Mouse (Mus musculus) limb, embryonic 11.5 days (tissue): Measurements from ENCODE around the gene Itgb4. TPM values are rescaled to one million over a fixed set of nuclear protein-coding genes. Genes with fewer than 3 reads are reported as not detected.

ENCODE experiments used
- ATAC-seq: fragments of 200-750 bp; cut with Nextera tagmentation; 2 replicates; pipeline ENCODE4 v1.8.0; 2017; ENCODE audit warnings: low read depth; ENCODE audit not compliant: insufficient number of reproducible peaks, low FRiP score, low TSS enrichment
- DNase-seq: peaks from one replicate; pipeline ENCODE4 v3.0.0-alpha.2; 2015; ENCODE audit warnings: low spot score
- H3K27ac ChIP-seq: fragments of 300-500 bp; sonication (generic); replicated peaks from 2 replicates; pipeline ENCODE4 v1.5.1; 2014; ENCODE audit warnings: low read depth, mild to moderate bottlenecking, low read length
- H3K27me3 ChIP-seq: fragments of 300-500 bp; sonication (generic); 2 replicates; pipeline ENCODE4 v1.6.1; 2014; ENCODE audit warnings: mild to moderate bottlenecking, low read length, mixed read lengths; ENCODE audit not compliant: control insufficient read depth, insufficient read depth
- H3K36me3 ChIP-seq: fragments of 300-500 bp; sonication (generic); 2 replicates; pipeline ENCODE4 v1.6.1; 2014; ENCODE audit warnings: mild to moderate bottlenecking, low read length, moderate library complexity, mixed read lengths; ENCODE audit not compliant: control insufficient read depth, insufficient read depth
- H3K4me1 ChIP-seq: fragments of 300-500 bp; sonication (generic); 2 replicates; pipeline ENCODE4 v1.6.1; 2014; ENCODE audit warnings: low read length, mixed read lengths; ENCODE audit not compliant: control insufficient read depth, insufficient read depth
- H3K4me2 ChIP-seq: fragments of 300-500 bp; sonication (generic); 2 replicates; pipeline ENCODE4 v1.6.1; 2014; ENCODE audit warnings: low read depth, mild to moderate bottlenecking, moderate library complexity; ENCODE audit not compliant: severe bottlenecking
- H3K4me3 ChIP-seq: fragments of 300-500 bp; sonication (generic); 2 replicates; pipeline ENCODE4 v1.5.1; 2014; ENCODE audit warnings: low read depth, low read length
- H3K9ac ChIP-seq: fragments of 300-500 bp; sonication (generic); 2 replicates; pipeline ENCODE4 v1.6.1; 2014; ENCODE audit warnings: mild to moderate bottlenecking, low read length
- H3K9me3 ChIP-seq: fragments of 300-500 bp; sonication (generic); 2 replicates; pipeline ENCODE4 v1.6.1; 2016; ENCODE audit warnings: low read length; ENCODE audit not compliant: control insufficient read depth
- WGBS: fragments of 180-500 bp; shearing (Covaris S2); extraction: QIAGEN DNeasy Blood & Tissue Kit; methylation state at CpG from one replicate; pipeline ENCODE4 v1.1.7; 2014; 5-methylcytosine and 5-hydroxymethylcytosine counted together
- polyA plus RNA-seq: library from polyadenylated mRNA; unstranded; fragments of >200 nt; fragmentation: Nextera tagmentation; extraction: Ambion mirVana; gene quantifications from 2 replicates; pipeline ENCODE4 v1.2.1, GENCODE M21; 2014

The Itgb4 gene
- polyA plus RNA-seq, 1 experiment from 2014 or later = 1.0 TPM

GRCm38 (mm10) chr11:115982472-115982871 is 8.0 kb downstream of the Itgb4 start:
- Histone ChIP-seq H3K4me1 (no peaks in the 10 kb centered on the region), H3K9me3 (no peaks in the 10 kb centered on the region), H3K4me2 (no peak overlapping the region), H3K36me3 (no peaks in the 10 kb centered on the region), H3K27me3 (no peaks in the 10 kb centered on the region), H3K4me3 (no peak overlapping the region), H3K9ac (no peak overlapping the region), H3K27ac (no peak overlapping the region)
- no peak for ATAC-seq
- no peak for DNase-seq
- WGBS = 89% methylated on average over 15 of the region's 15 CpGs

- no peak for ATAC-seq
- no peak overlapping the region for H3K9ac ChIP-seq
- no peak overlapping the region for H3K4me2 ChIP-seq
- no peaks in the 10 kb centered on the region for H3K27me3 ChIP-seq
- H3K9me3 ChIP-seq = no peaks in the 10 kb centered on the region
- H3K27ac ChIP-seq = no peak overlapping the region
- H3K36me3 ChIP-seq = no peaks in the 10 kb centered on the region
- no peak overlapping the region for H3K4me3 ChIP-seq
- no peaks in the 10 kb centered on the region for H3K4me1 ChIP-seq
- 85% methylated on average over 8 of the region's 8 CpGs for WGBS
- DNase-seq = no peak
These were observed 8.8 kb downstream of the Itgb4 start for GRCm38 (mm10) chr11:115983291-115983690.

GRCm38 (mm10) chr11:115989686-115990085 is 15.2 kb downstream of the Itgb4 start:
- no peak overlapping the region for H3K4me3 ChIP-seq
- no peak overlapping the region for H3K9ac ChIP-seq
- WGBS = 27% methylated on average over 15 of the region's 15 CpGs
- no peak overlapping the region for H3K27ac ChIP-seq
- H3K9me3 ChIP-seq = no peaks in the 10 kb centered on the region
- H3K4me2 ChIP-seq = peak overlapping the region; percentile 24; the same call in 1 of the 2 replicates
- H3K27me3 ChIP-seq = no peaks in the 10 kb centered on the region
- ATAC-seq = no peak
- DNase-seq = no peak
- no peaks in the 10 kb centered on the region for H3K4me1 ChIP-seq
- H3K36me3 ChIP-seq = no peaks in the 10 kb centered on the region

- 70% methylated on average over 4 of the region's 4 CpGs for WGBS
- Histone ChIP-seq H3K27ac (no peak overlapping the region), H3K4me2 (no peak overlapping the region), H3K9me3 (no peaks in the 10 kb centered on the region), H3K4me3 (no peak overlapping the region), H3K4me1 (no peaks in the 10 kb centered on the region), H3K27me3 (no peaks in the 10 kb centered on the region), H3K9ac (0 out of 2 replicates have a peak overlapping the region, but pooled peaks have one; percentile 12), H3K36me3 (no peaks in the 10 kb centered on the region)
- ATAC-seq (no peak), DNase-seq (no peak)
These were observed 17.6 kb downstream of the Itgb4 start for GRCm38 (mm10) chr11:115992098-115992497.

GRCm38 (mm10) chr11:115995256-115995655 is 20.7 kb downstream of the Itgb4 start:
- Histone ChIP-seq H3K27me3 (peaks cover 4% of the 10 kb centered on the region; the same call in 1 of the 2 replicates), H3K27ac (no peak overlapping the region), H3K4me2 (no peak overlapping the region), H3K9me3 (no peaks in the 10 kb centered on the region), H3K4me1 (no peaks in the 10 kb centered on the region), H3K9ac (no peak overlapping the region), H3K4me3 (no peak overlapping the region), H3K36me3 (no peaks in the 10 kb centered on the region)
- ATAC-seq (no peak), DNase-seq (no peak)
- WGBS = 88% methylated on average over 3 of the region's 3 CpGs

- Histone ChIP-seq H3K36me3 (no peaks in the 10 kb centered on the region), H3K27me3 (peaks cover 4% of the 10 kb centered on the region; the same call in 1 of the 2 replicates), H3K4me3 (no peak overlapping the region), H3K4me2 (no peak overlapping the region), H3K9ac (no peak overlapping the region), H3K27ac (no peak overlapping the region), H3K9me3 (no peaks in the 10 kb centered on the region), H3K4me1 (no peaks in the 10 kb centered on the region)
- no peak for DNase-seq
- ATAC-seq = no peak
- 73% methylated on average over 4 of the region's 4 CpGs for WGBS
These were observed 22.5 kb downstream of the Itgb4 start for GRCm38 (mm10) chr11:115997047-115997446.

GRCm38 (mm10) chr11:115997662-115998061 is 23.2 kb downstream of the Itgb4 start:
- DNase-seq = no peak
- Histone ChIP-seq H3K4me3 (no peak overlapping the region), H3K36me3 (no peaks in the 10 kb centered on the region), H3K27me3 (peaks cover 4% of the 10 kb centered on the region; the same call in 1 of the 2 replicates), H3K4me2 (no peak overlapping the region), H3K27ac (no peak overlapping the region), H3K9me3 (no peaks in the 10 kb centered on the region), H3K4me1 (no peaks in the 10 kb centered on the region), H3K9ac (no peak overlapping the region)
- WGBS = 62% methylated on average over 5 of the region's 5 CpGs
- no peak for ATAC-seq

GRCm38 (mm10) chr11:115999027-115999426 is 24.5 kb downstream of the Itgb4 start:
- Histone ChIP-seq H3K9ac (no peak overlapping the region), H3K36me3 (no peaks in the 10 kb centered on the region), H3K27ac (no peak overlapping the region), H3K9me3 (no peaks in the 10 kb centered on the region), H3K4me2 (no peak overlapping the region), H3K4me3 (no peak overlapping the region), H3K27me3 (peaks cover 4% of the 10 kb centered on the region; the same call in 1 of the 2 replicates), H3K4me1 (no peaks in the 10 kb centered on the region)
- 88% methylated on average over 7 of the region's 7 CpGs for WGBS
- ATAC-seq (no peak), DNase-seq (no peak)

GRCm38 (mm10) chr11:115999538-116000143 is 25.1 kb downstream of the Itgb4 start:
- Histone ChIP-seq H3K4me2 (no peak overlapping the region), H3K36me3 (no peaks in the 10 kb centered on the region), H3K9ac (no peak overlapping the region), H3K27me3 (peaks cover 4% of the 10 kb centered on the region; the same call in 1 of the 2 replicates), H3K27ac (no peak overlapping the region), H3K4me3 (no peak overlapping the region), H3K4me1 (peaks cover 4% of the 10 kb centered on the region; the same call in 1 of the 2 replicates), H3K9me3 (no peaks in the 10 kb centered on the region)
- ATAC-seq (no peak), DNase-seq (peak; percentile 78)
- 16% methylated on average over 14 of the region's 14 CpGs for WGBS
